Mouse (Mus musculus): ENCODE data around the gene Zfp418. TPM values are rescaled to one million over a fixed set of nuclear protein-coding genes. Genes with fewer than 3 reads are reported as not detected.
"Not testable (repeated sequence)": the region's sequence is repeated elsewhere in the genome, so short reads cannot be mapped to it uniquely, and the experiment has no call there.

The Zfp418 gene
- total RNA-seq (2012; rRNA removed): 3.8 and 3.9 TPM in 2 replicates

DNA sequence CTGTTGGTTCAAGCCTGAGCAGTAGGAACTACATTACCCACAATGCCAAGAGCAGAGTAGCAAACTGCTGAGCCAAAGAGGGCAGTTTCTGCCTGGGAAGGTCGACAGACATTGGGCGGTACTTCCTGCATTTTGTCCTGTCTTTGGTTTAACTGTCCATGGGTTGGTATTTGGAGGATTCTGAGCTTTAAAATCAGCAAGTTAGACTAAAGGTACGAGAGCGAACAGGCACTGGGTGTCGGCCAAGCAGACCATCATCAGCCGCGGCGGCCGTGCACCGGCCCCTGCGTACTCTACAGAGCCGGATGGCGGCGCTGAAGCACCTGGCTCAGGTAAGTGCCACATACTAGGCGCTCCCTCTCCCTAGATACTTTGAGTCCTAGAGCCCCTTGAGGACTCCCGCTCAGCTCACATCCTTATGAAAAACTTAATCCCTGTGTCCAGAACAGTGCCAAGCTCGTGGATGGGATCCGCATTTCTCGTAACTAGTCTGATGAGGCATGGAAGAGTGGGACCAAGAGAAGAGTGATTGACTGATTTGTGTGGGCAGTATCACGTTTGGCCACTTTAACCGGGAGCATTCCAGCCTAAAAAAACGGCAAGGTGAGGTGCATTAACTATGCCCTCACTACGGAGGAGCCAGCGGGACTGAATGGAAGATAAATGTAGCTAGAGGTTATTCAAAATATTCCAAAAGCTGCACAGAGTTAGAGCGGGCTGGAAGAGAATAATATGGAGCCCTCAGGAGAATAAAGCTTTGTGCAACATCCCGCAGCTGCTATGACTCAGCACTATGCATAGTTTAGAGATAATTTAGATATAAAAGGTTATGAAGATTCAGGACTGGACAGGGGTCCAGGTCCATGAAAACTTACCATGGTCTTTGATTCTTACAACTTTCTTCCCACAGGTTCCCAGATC is at the start of gene Zfp418:
Gene Zfp418, plus strand, starts transcription at position 104 of the 921 bp plus-strand sequence.
- Histone ChIP-seq H3K9me3 (ENCODE audit: control insufficient read depth, insufficient read depth, low read depth, low read length) (no peaks in the 10 kb centered on the region), H3K9ac (ENCODE audit: insufficient read depth, low read depth, low read length, poor library complexity, severe bottlenecking) (peak within 1 kb of the TSS; percentile 86), H3K36me3 (ENCODE audit: control insufficient read depth, insufficient read depth, low read length, poor library complexity, severe bottlenecking) (peaks cover 5% of the 10 kb centered on the region; the same call in 1 of the 2 replicates), H3K4me3 (ENCODE audit: insufficient read depth in 1 of 2, low read depth in 1 of 2, low read length in 2 of 2, poor library complexity in 1 of 2, severe bottlenecking in 1 of 2) (peak within 1 kb of the TSS; percentile 89 to 92), H3K27ac (ENCODE audit: insufficient read depth, low read depth, low read length, poor library complexity, severe bottlenecking) (peak within 1 kb of the TSS; percentile 61; the same call in 1 of the 2 replicates), H3K4me1 (ENCODE audit: control insufficient read depth in 2 of 2, insufficient read depth in 2 of 2, low read length in 2 of 2, poor library complexity in 1 of 2) (peaks cover 0 to 4% of the 10 kb centered on the region in 2 experiments; a peak in 1 of 4 replicates)
- DNase-seq (ENCODE audit: low read depth, low spot score): peak; percentile 50
- in situ Hi-C loops (cut with MboI; ENCODE audit: low sequenced_read_pairs in 2 of 2, unreplicated experiment in 2 of 2): no loop called here
- no peak for TF ChIP-seq ZC3H11A (IDR thresholded peaks at IDR 0.05; ENCODE audit: borderline replicate concordance, low read depth, low read length)
- TF ChIP-seq MAFK (IDR thresholded peaks at IDR 0.05; ENCODE audit: insufficient read depth, low read depth, low read length): peak; percentile 42; the same call in 1 of the 2 replicates
- TF ChIP-seq HCFC1 (IDR thresholded peaks at IDR 0.05; ENCODE audit: borderline replicate concordance, insufficient read depth, low read length): peak; percentile 93

DNA sequence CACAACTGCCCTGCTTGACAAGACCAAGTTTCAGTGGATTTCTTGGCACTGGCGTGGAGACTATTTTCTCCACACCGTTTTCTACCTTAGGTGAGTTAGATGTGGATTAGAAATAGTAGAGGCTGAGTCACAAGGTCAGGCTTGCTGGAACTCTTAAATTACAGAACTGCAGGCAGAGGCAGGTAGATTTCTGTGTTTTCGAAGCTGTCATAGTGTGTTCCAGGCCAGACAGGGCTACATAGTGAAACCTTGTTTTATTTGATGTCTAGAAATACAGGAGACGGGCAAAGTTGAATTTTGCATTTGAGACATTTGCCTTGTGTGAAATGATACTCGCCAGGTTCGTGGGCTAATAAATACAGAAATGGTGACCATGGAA is 49.5 kb upstream of the Zfp418 start:
- Histone ChIP-seq H3K27ac (ENCODE audit: insufficient read depth, low read depth, low read length, poor library complexity, severe bottlenecking) (no peak overlapping the region), H3K4me1 (ENCODE audit: control insufficient read depth in 2 of 2, insufficient read depth in 2 of 2, low read length in 2 of 2, poor library complexity in 1 of 2) (peaks cover 0 to 2% of the 10 kb centered on the region in 2 experiments; a peak in 1 of 4 replicates), H3K36me3 (ENCODE audit: control insufficient read depth, insufficient read depth, low read length, poor library complexity, severe bottlenecking) (peaks cover 4% of the 10 kb centered on the region; the same call in 1 of the 2 replicates), H3K4me3 (ENCODE audit: insufficient read depth in 1 of 2, low read depth in 1 of 2, low read length in 2 of 2, poor library complexity in 1 of 2, severe bottlenecking in 1 of 2) (peak overlapping the region; percentile 73 to 75), H3K9ac (ENCODE audit: insufficient read depth, low read depth, low read length, poor library complexity, severe bottlenecking) (no peak overlapping the region), H3K9me3 (ENCODE audit: control insufficient read depth, insufficient read depth, low read depth, low read length) (no peaks in the 10 kb centered on the region)
- no peak for DNase-seq (ENCODE audit: low read depth, low spot score)
- in situ Hi-C loops (cut with MboI; ENCODE audit: low sequenced_read_pairs in 2 of 2, unreplicated experiment in 2 of 2): loop anchor here in 1 of 2 experiments (25.0 kb wide), 1 partner anchor 91 kb away; the partner anchor contains the start of gene Zfp772
- no peak for TF ChIP-seq ZNF384 (IDR thresholded peaks at IDR 0.05; ENCODE audit: low read depth, low read length)
- no peak for TF ChIP-seq MAFK (IDR thresholded peaks at IDR 0.05; ENCODE audit: insufficient read depth, low read depth, low read length)
- TF ChIP-seq CHD2 (IDR thresholded peaks at IDR 0.05; ENCODE audit: low read depth, low read length): no peak
- TF ChIP-seq HCFC1 (IDR thresholded peaks at IDR 0.05; ENCODE audit: borderline replicate concordance, insufficient read depth, low read length): no peak
- no peak for TF ChIP-seq ZC3H11A (IDR thresholded peaks at IDR 0.05; ENCODE audit: borderline replicate concordance, low read depth, low read length)

DNA sequence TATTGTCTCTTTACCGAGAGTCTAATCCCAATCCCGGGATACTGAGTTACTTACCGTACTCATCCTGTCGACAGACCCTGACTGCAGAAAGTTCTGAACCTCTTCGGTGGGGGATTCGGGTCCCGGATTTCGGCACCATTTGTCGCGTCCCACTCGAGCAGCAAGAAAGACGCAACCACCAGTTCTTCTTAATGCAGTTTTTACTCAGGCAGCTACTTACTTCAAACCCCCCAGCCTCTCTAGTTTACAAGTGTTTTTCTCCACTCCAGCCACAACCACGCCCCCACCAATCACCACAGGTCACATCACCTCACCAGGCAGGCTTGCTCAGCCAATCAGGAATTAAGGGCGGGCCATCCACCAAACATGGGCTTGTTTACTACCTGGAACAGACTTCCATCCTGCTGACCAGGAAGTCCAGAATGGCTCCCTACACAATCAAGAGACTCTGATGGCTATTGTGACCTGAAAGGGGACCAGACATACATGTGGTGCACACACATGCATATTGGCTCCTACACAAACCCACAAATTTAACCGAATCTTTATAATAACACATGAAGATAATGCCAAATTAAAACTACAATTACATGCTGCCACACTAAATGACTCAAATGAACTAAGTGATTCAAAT is 40.5 kb upstream of the Zfp418 start:
- DNase-seq (ENCODE audit: low read depth, low spot score); in situ Hi-C loops (cut with MboI; ENCODE audit: low sequenced_read_pairs in 2 of 2, unreplicated experiment in 2 of 2); H3K4me1 ChIP-seq (ENCODE audit: control insufficient read depth in 2 of 2, insufficient read depth in 2 of 2, low read length in 2 of 2, poor library complexity in 1 of 2); H3K9me3 ChIP-seq (ENCODE audit: control insufficient read depth, insufficient read depth, low read depth, low read length); H3K36me3 ChIP-seq (ENCODE audit: control insufficient read depth, insufficient read depth, low read length, poor library complexity, severe bottlenecking): not testable (repeated sequence)
- H3K9ac ChIP-seq (ENCODE audit: insufficient read depth, low read depth, low read length, poor library complexity, severe bottlenecking): peak overlapping the region; percentile 59
- H3K4me3 ChIP-seq (ENCODE audit: insufficient read depth in 1 of 2, low read depth in 1 of 2, low read length in 2 of 2, poor library complexity in 1 of 2, severe bottlenecking in 1 of 2): peak overlapping the region; percentile 68 to 84
- peak overlapping the region; percentile 50; the same call in 1 of the 2 replicates for H3K27ac ChIP-seq (ENCODE audit: insufficient read depth, low read depth, low read length, poor library complexity, severe bottlenecking)

DNA sequence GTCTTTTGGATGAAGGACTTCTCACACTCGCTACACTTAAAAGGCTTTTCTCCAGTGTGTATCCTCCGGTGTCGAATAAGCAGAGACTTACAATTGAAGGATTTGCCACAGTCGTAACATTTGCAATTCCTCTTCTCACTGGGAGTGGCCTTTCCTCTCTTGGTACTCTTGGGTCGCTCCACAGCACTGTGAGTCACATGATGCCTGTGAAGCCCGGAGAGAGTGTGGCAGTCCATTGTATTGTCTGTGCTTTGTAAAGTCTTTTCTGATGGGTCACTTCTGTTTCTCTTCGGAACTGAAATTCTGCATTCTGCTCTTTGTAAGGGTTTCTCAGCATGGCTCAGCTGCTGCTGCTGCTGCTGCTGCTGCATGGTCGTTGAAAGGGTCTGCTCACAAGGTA is 38.4 kb upstream of the Zfp418 start:
- Histone ChIP-seq H3K9ac (ENCODE audit: insufficient read depth, low read depth, low read length, poor library complexity, severe bottlenecking) (no peak overlapping the region), H3K4me1 (ENCODE audit: control insufficient read depth in 2 of 2, insufficient read depth in 2 of 2, low read length in 2 of 2, poor library complexity in 1 of 2) (peaks cover 2 to 7% of the 10 kb centered on the region in 2 experiments; a peak in 3 of 4 replicates), H3K27ac (ENCODE audit: insufficient read depth, low read depth, low read length, poor library complexity, severe bottlenecking) (peak overlapping the region; percentile 27; the same call in 1 of the 2 replicates), H3K4me3 (ENCODE audit: insufficient read depth in 1 of 2, low read depth in 1 of 2, low read length in 2 of 2, poor library complexity in 1 of 2, severe bottlenecking in 1 of 2) (no peak overlapping the region), H3K36me3 (ENCODE audit: control insufficient read depth, insufficient read depth, low read length, poor library complexity, severe bottlenecking) (no peaks in the 10 kb centered on the region; the same call in 1 of the 2 replicates), H3K9me3 (ENCODE audit: control insufficient read depth, insufficient read depth, low read depth, low read length) (no peaks in the 10 kb centered on the region)
- peak; percentile 47 for DNase-seq (ENCODE audit: low read depth, low spot score)
- in situ Hi-C loops (cut with MboI; ENCODE audit: low sequenced_read_pairs in 2 of 2, unreplicated experiment in 2 of 2): no loop called here
- TF ChIP-seq CHD2 (IDR thresholded peaks at IDR 0.05; ENCODE audit: low read depth, low read length) (no peak), ZNF384 (IDR thresholded peaks at IDR 0.05; ENCODE audit: low read depth, low read length) (no peak), HCFC1 (IDR thresholded peaks at IDR 0.05; ENCODE audit: borderline replicate concordance, insufficient read depth, low read length) (no peak), ZC3H11A (IDR thresholded peaks at IDR 0.05; ENCODE audit: borderline replicate concordance, low read depth, low read length) (no peak), MAFK (IDR thresholded peaks at IDR 0.05; ENCODE audit: insufficient read depth, low read depth, low read length) (no peak)
